Mouse (Mus musculus) gonadal fat pad, adult 2 months (tissue): ENCODE results near the gene 1700123K08Rik. TPM values are rescaled to one million over a fixed set of nuclear protein-coding genes. Genes with fewer than 3 reads are reported as not detected.
"Not testable (repeated sequence)": the region's sequence is repeated elsewhere in the genome, so short reads cannot be mapped to it uniquely, and the experiment has no call there.

Source experiments
- DNase-seq: peaks from one replicate; pipeline ENCODE4 v3.0.0-alpha.2; 2012; ENCODE audit warnings: low read depth
- polyA plus RNA-seq: library from polyadenylated mRNA; depleted of rRNA; stranded (reverse); fragments of >200 nt; gene quantifications from 2 replicates; pipeline ENCODE4 v1.2.3, GENCODE M21; 2012; rRNA removed

The 1700123K08Rik gene
- polyA plus RNA-seq: not detected in 2 replicates

DNA sequence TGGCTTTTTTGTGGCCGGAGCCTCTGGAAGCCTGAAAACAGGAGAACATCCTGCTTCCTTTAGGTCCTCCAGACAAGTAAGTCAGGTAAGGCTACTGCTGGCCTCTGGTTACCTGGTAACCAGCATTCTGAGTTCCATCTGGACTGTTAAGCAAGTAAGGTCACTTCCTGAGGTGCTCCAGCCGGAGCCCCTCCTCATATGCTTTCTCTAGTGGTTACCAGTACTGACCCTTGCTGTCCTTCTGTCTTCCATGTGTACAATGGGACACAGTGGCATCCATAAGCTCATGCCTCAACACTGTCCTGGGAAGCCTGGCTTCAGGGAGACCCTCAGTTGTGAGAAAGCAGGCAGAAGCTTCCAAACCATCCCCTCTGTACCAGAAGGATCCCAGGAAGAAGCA lies at the start of gene 1700123K08Rik:
Gene 1700123K08Rik (minus strand): TSS at position 101 of the 400 bp plus-strand sequence.
- DNase-seq: not testable (repeated sequence)

DNA sequence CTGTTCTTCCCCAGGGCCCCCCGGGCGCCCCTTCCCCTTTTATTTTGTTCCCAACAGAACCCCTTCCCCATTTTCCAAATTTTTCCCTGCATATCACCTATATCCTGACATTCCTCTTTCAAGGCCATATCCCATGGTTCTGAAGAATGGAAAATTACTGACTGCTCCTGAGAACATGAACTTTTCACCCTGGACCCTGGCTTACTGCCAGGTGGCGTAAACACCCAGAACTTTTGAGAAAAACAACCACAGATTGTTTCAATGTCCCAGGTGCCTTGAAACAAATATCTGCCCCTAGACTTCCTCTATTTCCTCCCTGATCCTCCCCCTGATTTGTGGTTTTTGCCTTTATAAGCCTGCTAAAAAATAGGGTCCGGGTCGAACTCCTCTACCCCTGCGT lies 22.9 kb upstream of the 1700123K08Rik start:
- DNase-seq: no peak

DNA sequence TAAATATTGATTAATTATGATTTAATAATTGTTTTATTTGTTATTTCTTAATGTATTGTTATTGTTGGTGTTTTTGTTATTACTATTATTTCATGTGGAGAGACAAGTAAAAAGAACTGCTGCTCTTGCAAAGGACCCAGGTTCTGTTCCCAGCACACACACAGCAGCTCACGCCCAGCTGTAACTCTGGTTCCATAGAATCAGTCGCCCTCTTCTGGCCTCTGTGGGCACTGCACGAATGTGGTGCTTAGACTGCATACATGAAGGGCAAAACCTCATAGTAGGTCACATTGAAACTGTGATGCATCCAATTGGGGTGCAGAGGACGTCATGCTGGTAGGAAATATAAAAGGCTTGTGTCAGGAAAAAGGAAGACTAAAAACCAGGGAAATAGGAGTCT lies 7.1 kb upstream of the 1700123K08Rik start:
- no peak for DNase-seq

DNA sequence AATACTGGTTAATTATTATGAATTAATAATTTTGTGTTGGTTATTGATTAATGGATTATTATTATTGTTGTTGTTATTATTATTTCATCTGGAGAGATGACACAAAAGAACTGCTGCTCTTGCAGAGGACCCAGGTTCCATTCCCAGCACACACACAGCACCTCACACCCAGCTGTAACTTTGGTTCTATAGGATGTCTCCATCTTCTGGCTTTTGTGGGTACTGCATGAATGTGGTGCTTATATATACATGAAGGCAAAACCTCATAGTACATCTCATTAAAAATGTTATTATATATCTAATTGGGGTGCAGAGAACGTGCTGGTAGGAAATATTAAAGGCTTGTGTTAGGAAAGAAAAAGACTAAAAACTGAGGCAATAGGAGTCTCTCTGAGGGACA lies 11.8 kb downstream of the 1700123K08Rik start:
- no peak for DNase-seq

DNA sequence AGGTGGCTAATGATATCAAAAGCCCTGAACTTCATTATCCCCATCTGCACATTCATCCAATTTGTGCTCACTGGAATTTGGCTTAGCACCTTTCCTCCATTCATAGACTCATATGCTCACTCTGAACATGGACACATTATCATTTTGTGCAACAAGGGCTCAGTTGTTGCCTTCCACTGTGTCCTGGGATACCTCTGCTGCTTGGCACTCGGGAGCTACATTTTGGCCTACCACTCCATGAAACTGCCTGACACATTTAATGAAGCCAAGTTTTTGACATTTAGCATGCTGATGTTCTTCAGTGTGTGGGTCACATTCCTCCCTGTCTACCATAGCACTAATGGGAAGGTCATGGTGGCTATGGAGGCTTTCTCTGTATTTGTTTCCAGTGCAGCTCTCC lies 32.0 kb downstream of the 1700123K08Rik start:
- no peak for DNase-seq

Other genes with a start within 250 kb of the 1700123K08Rik start
- 0.23 and 0.46 TPM in 2 replicates for gene Pvrig, start 222.8 kb downstream of the 1700123K08Rik start, polyA plus RNA-seq
- gene Zfp157, start 123.2 kb downstream of the 1700123K08Rik start, polyA plus RNA-seq: 4.1 and 7.0 TPM in 2 replicates
- 7.4 and 7.8 TPM in 2 replicates for gene Zfp68, start 55.0 kb upstream of the 1700123K08Rik start, polyA plus RNA-seq
- 3.1 and 3.6 TPM in 2 replicates for gene A430033K04Rik, start 58.1 kb upstream of the 1700123K08Rik start, polyA plus RNA-seq
- 27.8 and 28.8 TPM in 2 replicates for gene Fam20c, start 189.8 kb upstream of the 1700123K08Rik start, polyA plus RNA-seq